Mouse (Mus musculus): ENCODE measurements at regions not wholly inside any gene's neighbourhood (a gene's known extent, or its start where the extent isn't known, plus 50 kb on each side); places are given as distances from the start of the nearest gene placed in this dataset.

DNA sequence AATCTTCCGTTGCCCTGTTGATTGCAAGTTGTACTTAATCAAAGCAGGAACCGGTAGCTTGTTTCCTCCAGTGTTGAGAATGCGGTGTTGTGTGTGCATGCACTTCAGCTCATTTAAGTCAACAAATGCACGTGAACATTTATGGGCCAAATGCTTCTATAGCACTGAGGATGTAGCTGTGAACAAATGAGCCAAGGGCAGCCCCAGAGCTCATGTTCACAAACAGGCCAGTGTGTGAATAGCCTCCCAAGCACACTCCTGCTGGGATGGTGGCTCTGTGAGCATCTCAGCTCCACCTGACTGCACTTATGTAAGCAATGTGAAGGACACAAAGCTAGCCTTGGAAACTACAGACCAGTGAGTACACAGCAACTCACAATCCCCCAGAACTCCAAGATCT lies 183.9 kb upstream of the Sox2 start:
- no peak for DNase-seq (ENCODE audit: extremely low spot score, low spot score)

DNA sequence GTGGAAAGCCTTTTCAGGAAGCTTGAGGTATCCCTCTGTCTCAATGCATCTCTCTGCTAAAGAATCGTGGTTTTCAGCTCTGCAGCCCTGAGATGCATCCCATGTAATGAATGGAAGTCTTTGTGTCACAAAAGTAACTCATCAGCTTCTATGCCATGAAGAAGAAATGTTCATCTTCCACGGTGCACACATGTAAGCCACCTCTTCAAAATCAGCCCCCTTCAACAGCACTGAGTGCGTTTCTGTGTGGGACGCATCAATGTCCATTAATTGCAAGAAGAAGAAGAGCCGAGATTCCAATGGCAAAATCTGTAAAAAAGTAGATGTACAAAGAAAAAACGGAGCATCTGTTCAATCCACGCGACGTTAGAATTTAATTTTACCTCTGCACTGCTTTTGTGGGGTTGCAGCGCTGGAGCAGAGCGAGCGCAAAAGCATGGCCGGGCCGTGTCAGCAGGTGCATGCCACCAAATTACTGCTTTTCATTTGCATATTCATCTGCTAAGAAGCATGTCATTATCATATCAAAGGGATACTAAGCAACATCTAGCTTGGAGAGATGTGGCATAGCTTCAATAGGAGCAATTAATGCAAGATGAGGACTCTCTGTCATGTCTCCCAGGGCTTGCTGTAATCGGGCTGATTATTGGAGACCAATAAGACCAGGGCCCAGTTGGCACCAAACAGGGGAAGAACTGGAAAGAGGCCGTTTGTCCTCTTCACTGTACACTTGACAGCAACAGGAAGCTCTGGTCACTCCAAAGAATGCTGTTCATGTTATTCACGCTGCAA lies 185.0 kb upstream of the Sox2 start:
- DNase-seq (ENCODE audit: extremely low spot score, low spot score): no peak

GRCm38 (mm10) chr3:34458766-34459165 lies 191.4 kb upstream of the Sox2 start:
- no peak for DNase-seq (ENCODE audit: extremely low spot score, low spot score)

- no peak for DNase-seq (ENCODE audit: extremely low spot score, low spot score)
Observed at GRCm38 (mm10) chr3:34457821-34458220, 192.4 kb upstream of the Sox2 start.

GRCm38 (mm10) chr3:34456488-34457433 lies 193.4 kb upstream of the Sox2 start:
- DNase-seq (ENCODE audit: extremely low spot score, low spot score): no peak

- no peak for DNase-seq (ENCODE audit: extremely low spot score, low spot score)
Observed at GRCm38 (mm10) chr3:34454026-34454624, 196.1 kb upstream of the Sox2 start.

- DNase-seq (ENCODE audit: extremely low spot score, low spot score): no peak
Observed at GRCm38 (mm10) chr3:34445354-34445753, 204.9 kb upstream of the Sox2 start.

DNA sequence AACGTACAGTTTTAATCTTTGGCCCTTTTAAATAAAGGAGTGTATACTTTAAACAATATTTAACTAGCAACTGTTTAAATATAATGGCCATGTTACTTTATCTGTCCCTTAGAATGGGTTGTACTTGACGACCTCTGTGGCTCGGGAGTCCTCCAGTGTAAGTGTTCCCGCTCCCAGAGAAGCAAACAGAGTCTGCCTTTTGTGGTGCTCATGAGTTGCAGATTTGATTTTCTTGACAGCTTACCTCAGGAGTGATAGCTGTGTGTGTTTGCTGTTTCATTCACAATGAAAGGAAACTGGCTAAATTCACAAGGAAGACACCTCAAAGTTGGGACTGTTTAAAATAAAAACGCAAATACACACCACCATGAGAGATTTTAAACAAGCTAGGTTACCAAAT lies 205.4 kb upstream of the Sox2 start:
- DNase-seq (ENCODE audit: extremely low spot score, low spot score): no peak

DNA sequence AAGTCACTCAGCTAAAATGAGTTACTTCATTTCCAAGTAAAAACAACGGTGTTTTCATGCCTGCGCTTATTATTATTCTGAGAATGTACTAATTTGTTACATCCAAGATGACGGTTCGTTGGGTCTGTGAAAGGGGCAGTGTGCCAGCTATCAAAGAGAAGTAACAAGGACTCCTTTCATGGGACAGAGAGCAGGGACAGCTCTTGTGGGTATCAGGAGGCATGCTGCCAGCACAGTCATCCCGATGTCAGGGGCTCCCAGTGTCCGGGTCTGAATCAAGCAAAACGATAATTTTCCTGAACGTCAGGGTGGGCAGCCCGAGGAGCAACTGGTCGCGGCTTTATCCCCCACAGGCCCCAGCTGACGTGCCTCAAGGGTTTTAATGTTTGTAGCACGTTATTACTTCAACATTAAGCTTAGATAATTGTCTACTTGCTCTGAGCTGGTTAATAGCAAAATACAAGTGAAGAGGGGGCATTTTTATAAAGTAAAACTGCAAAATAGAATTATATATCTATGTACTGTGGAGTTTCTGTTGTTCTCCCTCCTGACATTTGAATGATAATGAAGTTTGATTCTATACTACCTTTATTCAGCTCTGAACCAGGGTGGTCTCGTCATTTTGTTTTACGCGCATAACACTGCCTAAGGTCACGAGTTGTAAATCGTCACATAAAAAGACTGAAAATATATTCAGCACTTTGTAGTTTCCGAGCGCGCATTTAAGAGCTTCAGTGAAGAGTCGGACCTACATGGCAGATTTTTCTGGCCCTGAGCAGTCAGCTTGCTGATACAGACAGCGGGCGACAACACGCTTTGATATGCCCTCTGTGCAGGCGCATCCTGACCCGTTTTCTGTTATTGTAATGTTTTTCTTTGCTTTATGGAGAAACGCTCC lies 206.2 kb upstream of the Sox2 start:
- peak; percentile 26 for DNase-seq (ENCODE audit: extremely low spot score, low spot score)

DNA sequence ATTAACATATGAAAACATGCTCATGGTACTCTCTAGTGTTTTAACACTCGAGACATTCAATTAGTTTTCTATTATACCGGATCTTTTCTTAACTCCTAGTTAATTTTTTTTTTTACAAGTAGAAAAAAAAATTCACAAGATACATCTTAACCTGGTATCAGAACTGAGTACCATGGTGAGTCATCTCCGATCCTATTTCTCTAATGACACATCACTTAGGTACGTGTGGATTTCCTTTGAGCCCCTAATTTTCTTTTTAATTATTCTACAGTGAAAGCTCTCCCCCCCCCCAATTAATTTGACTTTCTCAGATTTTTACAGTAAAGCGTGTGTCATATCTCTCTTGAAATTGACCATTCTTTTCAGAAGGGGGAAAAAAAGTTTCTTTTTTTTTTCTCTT lies 206.9 kb upstream of the Sox2 start:
- no peak for DNase-seq (ENCODE audit: extremely low spot score, low spot score)

DNA sequence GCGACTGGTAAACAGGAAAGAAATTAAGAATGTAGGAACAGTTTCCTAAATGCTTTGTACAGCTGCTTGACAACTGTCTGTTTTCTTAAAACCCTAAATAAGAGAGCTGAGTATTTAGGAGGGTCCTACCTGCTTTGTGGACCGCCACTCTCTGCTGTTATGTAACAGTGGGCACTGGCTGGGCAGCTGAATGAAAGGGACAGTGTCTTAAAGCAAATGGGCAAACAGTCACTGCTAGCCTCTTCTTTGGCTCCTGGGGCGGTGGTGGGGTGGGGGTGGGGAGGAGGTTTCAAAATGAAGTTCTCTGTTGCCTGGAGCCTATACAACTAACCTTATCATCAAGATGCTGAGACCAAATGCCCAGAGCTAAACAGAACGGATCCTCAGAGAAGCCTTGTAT lies 208.4 kb upstream of the Sox2 start:
- no peak for DNase-seq (ENCODE audit: extremely low spot score, low spot score)

DNA sequence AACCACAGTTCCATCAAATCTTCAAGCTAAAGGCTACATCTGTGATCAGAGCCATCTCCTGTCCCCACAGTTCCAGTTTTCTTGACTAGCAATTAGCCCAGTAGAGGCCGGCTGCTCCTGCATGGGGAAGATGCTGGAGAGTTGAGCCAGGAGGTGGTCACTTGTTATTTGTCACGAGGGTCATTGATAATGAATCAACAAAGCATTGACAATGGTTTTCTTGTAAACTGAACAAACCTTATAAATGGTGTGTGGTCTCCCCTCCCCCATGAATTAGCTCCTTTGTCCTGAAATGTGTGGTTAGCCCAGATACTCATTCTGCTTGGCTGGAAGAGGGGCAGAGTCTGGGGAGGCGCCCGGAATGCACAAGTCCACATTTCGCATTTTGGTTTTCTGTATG lies 208.9 kb upstream of the Sox2 start:
- peak; percentile 32 for DNase-seq (ENCODE audit: extremely low spot score, low spot score)

DNA sequence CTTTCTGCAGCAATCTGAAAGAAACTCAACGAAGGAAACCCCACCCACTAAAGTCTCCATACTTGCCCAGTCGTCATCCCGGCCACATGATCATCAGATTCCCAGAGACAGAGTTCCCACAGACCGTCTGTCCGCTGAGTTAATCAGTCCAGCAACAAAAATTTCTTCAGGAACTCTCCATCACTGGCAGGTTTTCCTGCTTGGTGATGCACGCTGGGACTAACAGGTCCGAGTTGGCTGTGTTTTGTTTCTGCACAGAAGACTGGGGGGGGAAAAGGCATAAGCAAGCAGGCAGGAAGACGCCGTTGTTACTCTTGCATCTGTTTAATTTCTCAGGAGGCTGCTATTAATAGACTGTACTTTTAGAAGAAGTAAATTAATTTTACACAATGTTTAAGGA lies 215.3 kb upstream of the Sox2 start:
- DNase-seq (ENCODE audit: extremely low spot score, low spot score): no peak

- no peak for DNase-seq (ENCODE audit: extremely low spot score, low spot score)
Observed at GRCm38 (mm10) chr3:34427967-34428366, 222.2 kb upstream of the Sox2 start.

GRCm38 (mm10) chr3:34427495-34427894 lies 222.7 kb upstream of the Sox2 start:
- DNase-seq (ENCODE audit: extremely low spot score, low spot score): no peak

GRCm38 (mm10) chr3:34426955-34427354 lies 223.2 kb upstream of the Sox2 start:
- DNase-seq (ENCODE audit: extremely low spot score, low spot score): no peak

DNA sequence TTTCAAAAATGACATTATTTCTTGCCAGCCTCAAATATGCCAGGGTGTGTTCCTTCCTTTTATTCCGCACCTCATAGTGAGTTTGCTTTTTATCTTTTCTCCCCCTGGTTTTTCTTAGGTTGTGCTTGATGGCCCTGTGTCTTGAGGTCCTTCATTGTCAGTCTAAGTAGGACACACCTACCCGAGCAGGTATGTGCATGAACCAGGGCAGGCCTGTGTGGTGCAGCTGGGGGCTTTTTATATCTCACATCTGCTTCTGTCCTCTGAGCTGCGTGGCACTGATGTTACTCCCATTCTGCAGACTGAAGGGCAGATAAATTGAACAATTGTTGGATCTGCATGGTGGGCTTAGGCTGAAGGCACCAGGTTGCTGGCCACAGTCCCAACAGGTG lies 238.3 kb upstream of the Sox2 start:
- DNase-seq (ENCODE audit: extremely low spot score, low spot score): no peak

DNA sequence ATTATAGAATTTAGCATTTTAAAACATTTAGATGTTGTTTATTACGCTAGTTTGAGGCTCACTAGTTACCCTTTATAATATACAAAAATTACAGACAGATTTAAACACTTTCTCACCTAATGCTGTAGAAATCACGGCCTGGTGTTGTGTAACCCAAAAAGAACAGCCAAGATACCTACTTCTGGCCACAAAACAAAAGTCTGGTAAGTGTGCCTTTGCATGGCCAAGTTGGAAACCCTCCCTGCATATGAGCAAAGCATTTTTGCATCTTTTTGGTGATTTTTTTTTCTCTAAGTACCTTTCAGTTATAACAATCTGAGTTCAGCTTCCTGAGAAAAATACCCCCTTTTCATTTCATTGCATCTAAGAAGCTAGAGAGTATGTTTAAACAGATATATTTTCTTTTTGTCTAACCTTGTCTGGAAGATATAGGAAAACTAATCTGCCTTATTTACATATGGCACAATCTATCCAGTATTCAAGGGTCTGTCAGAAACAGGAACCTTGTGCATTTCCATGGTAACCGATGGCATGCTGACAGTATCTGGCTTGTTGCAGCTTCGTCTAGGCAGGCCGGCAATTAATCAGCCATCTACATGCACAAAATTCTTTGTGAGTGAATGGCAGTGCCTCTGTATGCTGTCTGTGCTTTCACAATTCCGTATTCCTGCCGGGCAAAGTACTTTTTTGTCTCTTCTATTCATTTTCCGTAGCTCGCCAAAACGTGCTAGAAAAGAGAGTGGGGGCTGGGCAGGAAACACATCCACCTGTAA lies 238.9 kb upstream of the Sox2 start:
- DNase-seq (ENCODE audit: extremely low spot score, low spot score): peak; percentile 37

GRCm38 (mm10) chr3:34403586-34403985 lies 246.6 kb upstream of the Sox2 start:
- no peak for DNase-seq (ENCODE audit: extremely low spot score, low spot score)

DNA sequence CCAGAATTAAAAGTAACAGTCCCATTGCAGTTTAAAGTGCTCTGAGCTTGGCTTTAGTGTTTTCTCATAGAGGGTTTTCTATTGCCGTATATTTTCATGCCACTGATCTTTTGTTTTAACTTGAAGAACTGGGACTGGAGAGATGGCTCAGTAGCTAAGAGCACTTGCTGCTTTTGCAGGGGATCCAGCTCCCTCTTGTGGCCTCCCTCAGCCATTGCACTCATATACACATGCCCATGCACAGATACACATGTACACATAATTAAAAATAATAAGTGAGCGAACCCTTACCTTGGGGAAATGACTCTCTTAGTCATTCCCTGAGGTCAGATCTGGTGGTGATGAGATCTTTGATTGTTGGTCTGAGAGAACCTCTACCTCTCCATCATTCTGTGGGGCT lies 258.9 kb upstream of the Sox2 start:
- DNase-seq (ENCODE audit: extremely low spot score, low spot score): no peak
